Mouse (Mus musculus): ENCODE results near the gene Cbx6. TPM values are rescaled to one million over a fixed set of nuclear protein-coding genes. Genes with fewer than 3 reads are reported as not detected.

The Cbx6 gene
- polyA plus RNA-seq, 1 experiment = 68.3 TPM

GRCm38 (mm10) chr15:79834881-79835260 lies 383 bp upstream of the Cbx6 start:
- no peak for TF ChIP-seq MYOD1 (IDR thresholded peaks at IDR 0.05; ENCODE audit: control insufficient read depth, insufficient read length, low read depth)
- TF ChIP-seq MAX (IDR thresholded peaks at IDR 0.05) = no peak
- no peak for TF ChIP-seq FOSL1 (IDR thresholded peaks at IDR 0.05; ENCODE audit: insufficient read depth, low read length, poor library complexity, severe bottlenecking)
- TF ChIP-seq MYOG (IDR thresholded peaks at IDR 0.05; ENCODE audit: control insufficient read depth, extremely low read depth, insufficient read length) = no peak
- TF ChIP-seq CTCF (IDR thresholded peaks at IDR 0.05; ENCODE audit: control insufficient read depth, insufficient read depth, insufficient read length) = no peak
- no peak for TF ChIP-seq USF1 (IDR thresholded peaks at IDR 0.05; ENCODE audit: low read depth)
- no peak for TF ChIP-seq CEBPB (IDR thresholded peaks at IDR 0.05; ENCODE audit: low read depth)
- H3ac ChIP-seq (ENCODE audit: control insufficient read depth, insufficient read length, low read depth) = no peak overlapping the region
- peaks cover 29% of the 10 kb centered on the region for H3K79me2 ChIP-seq (ENCODE audit: control insufficient read depth, insufficient read depth)
- H3K36me3 ChIP-seq (ENCODE audit: control insufficient read depth, insufficient read depth) = peaks cover 12% of the 10 kb centered on the region
- H3K79me3 ChIP-seq (ENCODE audit: low read depth) = peaks cover 11% of the 10 kb centered on the region
- H3K27me3 ChIP-seq (ENCODE audit: control insufficient read depth, insufficient read depth, insufficient read length) = no peaks in the 10 kb centered on the region
- H3K4me3 ChIP-seq (ENCODE audit: insufficient read depth, poor library complexity, severe bottlenecking) = no peak overlapping the region

- Histone ChIP-seq H3K36me3 (ENCODE audit: control insufficient read depth, insufficient read depth) (peaks cover 27% of the 10 kb centered on the region), H3K79me2 (ENCODE audit: control insufficient read depth, insufficient read depth) (peaks cover 38% of the 10 kb centered on the region), H3K27me3 (ENCODE audit: control insufficient read depth, insufficient read depth, insufficient read length) (no peaks in the 10 kb centered on the region), H3K79me3 (ENCODE audit: low read depth) (peaks cover 11% of the 10 kb centered on the region), H3ac (ENCODE audit: control insufficient read depth, insufficient read length, low read depth) (peak overlapping the region; percentile 81), H3K4me3 (ENCODE audit: insufficient read depth, poor library complexity, severe bottlenecking) (peak overlapping the region; percentile 96)
- TF ChIP-seq MYOD1 (IDR thresholded peaks at IDR 0.05; ENCODE audit: control insufficient read depth, insufficient read length, low read depth) = no peak
- TF ChIP-seq CEBPB (IDR thresholded peaks at IDR 0.05; ENCODE audit: low read depth) = no peak
- no peak for TF ChIP-seq CTCF (IDR thresholded peaks at IDR 0.05; ENCODE audit: control insufficient read depth, insufficient read depth, insufficient read length)
- TF ChIP-seq USF1 (IDR thresholded peaks at IDR 0.05; ENCODE audit: low read depth) = no peak
- no peak for TF ChIP-seq MYOG (IDR thresholded peaks at IDR 0.05; ENCODE audit: control insufficient read depth, extremely low read depth, insufficient read length)
- no peak for TF ChIP-seq FOSL1 (IDR thresholded peaks at IDR 0.05; ENCODE audit: insufficient read depth, low read length, poor library complexity, severe bottlenecking)
- no peak for TF ChIP-seq MAX (IDR thresholded peaks at IDR 0.05)
Measured at GRCm38 (mm10) chr15:79833251-79834050, 1.0 kb downstream of the Cbx6 start.

- Histone ChIP-seq H3K36me3 (ENCODE audit: control insufficient read depth, insufficient read depth) (peaks cover 33% of the 10 kb centered on the region), H3K27me3 (ENCODE audit: control insufficient read depth, insufficient read depth, insufficient read length) (no peaks in the 10 kb centered on the region), H3K4me3 (ENCODE audit: insufficient read depth, poor library complexity, severe bottlenecking) (peak overlapping the region; percentile 96), H3K79me2 (ENCODE audit: control insufficient read depth, insufficient read depth) (peaks cover 38% of the 10 kb centered on the region), H3ac (ENCODE audit: control insufficient read depth, insufficient read length, low read depth) (no peak overlapping the region), H3K79me3 (ENCODE audit: low read depth) (peaks cover 11% of the 10 kb centered on the region)
- peak; percentile 9 for TF ChIP-seq MAX (IDR thresholded peaks at IDR 0.05)
- TF ChIP-seq MYOD1 (IDR thresholded peaks at IDR 0.05; ENCODE audit: control insufficient read depth, insufficient read length, low read depth) = peak; percentile 28
- TF ChIP-seq CTCF (IDR thresholded peaks at IDR 0.05; ENCODE audit: control insufficient read depth, insufficient read depth, insufficient read length) = peak; percentile 78
- TF ChIP-seq FOSL1 (IDR thresholded peaks at IDR 0.05; ENCODE audit: insufficient read depth, low read length, poor library complexity, severe bottlenecking) = no peak
Measured at GRCm38 (mm10) chr15:79832064-79832900, 2.2 kb downstream of the Cbx6 start.

GRCm38 (mm10) chr15:79830388-79830787 lies 4.1 kb downstream of the Cbx6 start:
- peaks cover 11% of the 10 kb centered on the region for H3K79me3 ChIP-seq (ENCODE audit: low read depth)
- TF ChIP-seq MYOD1 (IDR thresholded peaks at IDR 0.05; ENCODE audit: control insufficient read depth, insufficient read length, low read depth) (no peak), CTCF (IDR thresholded peaks at IDR 0.05; ENCODE audit: control insufficient read depth, insufficient read depth, insufficient read length) (peak; percentile 72)
- H3ac ChIP-seq (ENCODE audit: control insufficient read depth, insufficient read length, low read depth) = no peak overlapping the region
- peaks cover 44% of the 10 kb centered on the region for H3K79me2 ChIP-seq (ENCODE audit: control insufficient read depth, insufficient read depth)
- H3K27me3 ChIP-seq (ENCODE audit: control insufficient read depth, insufficient read depth, insufficient read length) = no peaks in the 10 kb centered on the region
- H3K4me3 ChIP-seq (ENCODE audit: insufficient read depth, poor library complexity, severe bottlenecking) = no peak overlapping the region
- peaks cover 42% of the 10 kb centered on the region for H3K36me3 ChIP-seq (ENCODE audit: control insufficient read depth, insufficient read depth)

GRCm38 (mm10) chr15:79829431-79829830 lies 5.1 kb downstream of the Cbx6 start:
- Histone ChIP-seq H3K4me3 (ENCODE audit: insufficient read depth, poor library complexity, severe bottlenecking) (no peak overlapping the region), H3ac (ENCODE audit: control insufficient read depth, insufficient read length, low read depth) (no peak overlapping the region), H3K79me3 (ENCODE audit: low read depth) (peaks cover 11% of the 10 kb centered on the region), H3K79me2 (ENCODE audit: control insufficient read depth, insufficient read depth) (peaks cover 44% of the 10 kb centered on the region), H3K36me3 (ENCODE audit: control insufficient read depth, insufficient read depth) (peaks cover 46% of the 10 kb centered on the region), H3K27me3 (ENCODE audit: control insufficient read depth, insufficient read depth, insufficient read length) (no peaks in the 10 kb centered on the region)
- TF ChIP-seq CEBPB (IDR thresholded peaks at IDR 0.05; ENCODE audit: low read depth) = no peak
- TF ChIP-seq MYOD1 (IDR thresholded peaks at IDR 0.05; ENCODE audit: control insufficient read depth, insufficient read length, low read depth) = no peak
- no peak for TF ChIP-seq USF1 (IDR thresholded peaks at IDR 0.05; ENCODE audit: low read depth)
- no peak for TF ChIP-seq FOSL1 (IDR thresholded peaks at IDR 0.05; ENCODE audit: insufficient read depth, low read length, poor library complexity, severe bottlenecking)
- TF ChIP-seq MYOG (IDR thresholded peaks at IDR 0.05; ENCODE audit: control insufficient read depth, extremely low read depth, insufficient read length) = no peak
- no peak for TF ChIP-seq CTCF (IDR thresholded peaks at IDR 0.05; ENCODE audit: control insufficient read depth, insufficient read depth, insufficient read length)
- TF ChIP-seq MAX (IDR thresholded peaks at IDR 0.05) = no peak

All from C2C12 (cell line).